Mouse (Mus musculus): ENCODE measurements at regions not wholly inside any gene's neighbourhood (a gene's known extent, or its start where the extent isn't known, plus 50 kb on each side); places are given as distances from the start of the nearest gene placed in this dataset.

- Histone ChIP-seq H3K79me2 (ENCODE audit: control insufficient read depth, insufficient read depth) (no peaks in the 10 kb centered on the region), H3K36me3 (ENCODE audit: control insufficient read depth, insufficient read depth) (no peaks in the 10 kb centered on the region), H3K79me3 (ENCODE audit: low read depth) (no peaks in the 10 kb centered on the region), H3ac (ENCODE audit: control insufficient read depth, insufficient read length, low read depth) (no peak overlapping the region), H3K27me3 (ENCODE audit: control insufficient read depth, insufficient read depth, insufficient read length) (no peaks in the 10 kb centered on the region), H3K4me3 (ENCODE audit: insufficient read depth, poor library complexity, severe bottlenecking) (no peak overlapping the region)
- TF ChIP-seq MYOD1 (IDR thresholded peaks at IDR 0.05; ENCODE audit: control insufficient read depth, insufficient read length, low read depth) (no peak), FOSL1 (IDR thresholded peaks at IDR 0.05; ENCODE audit: insufficient read depth, low read length, poor library complexity, severe bottlenecking) (no peak), CTCF (IDR thresholded peaks at IDR 0.05; ENCODE audit: control insufficient read depth, insufficient read depth, insufficient read length) (no peak), USF1 (IDR thresholded peaks at IDR 0.05; ENCODE audit: low read depth) (no peak), CEBPB (IDR thresholded peaks at IDR 0.05; ENCODE audit: low read depth) (no peak), MYOG (IDR thresholded peaks at IDR 0.05; ENCODE audit: control insufficient read depth, extremely low read depth, insufficient read length) (no peak), MAX (IDR thresholded peaks at IDR 0.05) (no peak)
Observed at GRCm38 (mm10) chr1:44849366-44849951, 298.1 kb downstream of the Gulp1 start.

- H3K79me3 ChIP-seq (ENCODE audit: low read depth) = no peaks in the 10 kb centered on the region
- H3ac ChIP-seq (ENCODE audit: control insufficient read depth, insufficient read length, low read depth) = no peak overlapping the region
- TF ChIP-seq FOSL1 (IDR thresholded peaks at IDR 0.05; ENCODE audit: insufficient read depth, low read length, poor library complexity, severe bottlenecking) = peak; percentile 95
- no peak for TF ChIP-seq CEBPB (IDR thresholded peaks at IDR 0.05; ENCODE audit: low read depth)
- peak; percentile 38 for TF ChIP-seq MYOD1 (IDR thresholded peaks at IDR 0.05; ENCODE audit: control insufficient read depth, insufficient read length, low read depth)
- no peak for TF ChIP-seq MYOG (IDR thresholded peaks at IDR 0.05; ENCODE audit: control insufficient read depth, extremely low read depth, insufficient read length)
- H3K27me3 ChIP-seq (ENCODE audit: control insufficient read depth, insufficient read depth, insufficient read length) = no peaks in the 10 kb centered on the region
- no peaks in the 10 kb centered on the region for H3K36me3 ChIP-seq (ENCODE audit: control insufficient read depth, insufficient read depth)
- H3K4me3 ChIP-seq (ENCODE audit: insufficient read depth, poor library complexity, severe bottlenecking) = no peak overlapping the region
- H3K79me2 ChIP-seq (ENCODE audit: control insufficient read depth, insufficient read depth) = no peaks in the 10 kb centered on the region
Observed at GRCm38 (mm10) chr1:44863390-44863789, 312.1 kb downstream of the Gulp1 start.

- H3K4me3 ChIP-seq (ENCODE audit: insufficient read depth, poor library complexity, severe bottlenecking) = no peak overlapping the region
- H3K79me3 ChIP-seq (ENCODE audit: low read depth) = no peaks in the 10 kb centered on the region
- H3K27me3 ChIP-seq (ENCODE audit: control insufficient read depth, insufficient read depth, insufficient read length) = no peaks in the 10 kb centered on the region
- no peak for TF ChIP-seq MYOD1 (IDR thresholded peaks at IDR 0.05; ENCODE audit: control insufficient read depth, insufficient read length, low read depth)
- TF ChIP-seq FOSL1 (IDR thresholded peaks at IDR 0.05; ENCODE audit: insufficient read depth, low read length, poor library complexity, severe bottlenecking) = no peak
- TF ChIP-seq CEBPB (IDR thresholded peaks at IDR 0.05; ENCODE audit: low read depth) = peak; percentile 54
- no peak for TF ChIP-seq MYOG (IDR thresholded peaks at IDR 0.05; ENCODE audit: control insufficient read depth, extremely low read depth, insufficient read length)
- TF ChIP-seq USF1 (IDR thresholded peaks at IDR 0.05; ENCODE audit: low read depth) = no peak
- no peak for TF ChIP-seq CTCF (IDR thresholded peaks at IDR 0.05; ENCODE audit: control insufficient read depth, insufficient read depth, insufficient read length)
- no peak for TF ChIP-seq MAX (IDR thresholded peaks at IDR 0.05)
- H3K79me2 ChIP-seq (ENCODE audit: control insufficient read depth, insufficient read depth) = no peaks in the 10 kb centered on the region
- H3K36me3 ChIP-seq (ENCODE audit: control insufficient read depth, insufficient read depth) = no peaks in the 10 kb centered on the region
- H3ac ChIP-seq (ENCODE audit: control insufficient read depth, insufficient read length, low read depth) = no peak overlapping the region
Observed at GRCm38 (mm10) chr1:44863818-44864217, 312.5 kb downstream of the Gulp1 start.

GRCm38 (mm10) chr1:44891611-44892010 lies 340.3 kb downstream of the Gulp1 start:
- Histone ChIP-seq H3K27me3 (ENCODE audit: control insufficient read depth, insufficient read depth, insufficient read length) (no peaks in the 10 kb centered on the region), H3K79me2 (ENCODE audit: control insufficient read depth, insufficient read depth) (no peaks in the 10 kb centered on the region), H3ac (ENCODE audit: control insufficient read depth, insufficient read length, low read depth) (no peak overlapping the region), H3K36me3 (ENCODE audit: control insufficient read depth, insufficient read depth) (no peaks in the 10 kb centered on the region), H3K79me3 (ENCODE audit: low read depth) (no peaks in the 10 kb centered on the region), H3K4me3 (ENCODE audit: insufficient read depth, poor library complexity, severe bottlenecking) (no peak overlapping the region)
- TF ChIP-seq MYOD1 (IDR thresholded peaks at IDR 0.05; ENCODE audit: control insufficient read depth, insufficient read length, low read depth) (no peak), CTCF (IDR thresholded peaks at IDR 0.05; ENCODE audit: control insufficient read depth, insufficient read depth, insufficient read length) (no peak), CEBPB (IDR thresholded peaks at IDR 0.05; ENCODE audit: low read depth) (no peak), FOSL1 (IDR thresholded peaks at IDR 0.05; ENCODE audit: insufficient read depth, low read length, poor library complexity, severe bottlenecking) (no peak), MAX (IDR thresholded peaks at IDR 0.05) (no peak), USF1 (IDR thresholded peaks at IDR 0.05; ENCODE audit: low read depth) (no peak), MYOG (IDR thresholded peaks at IDR 0.05; ENCODE audit: control insufficient read depth, extremely low read depth, insufficient read length) (no peak)

- TF ChIP-seq CTCF (IDR thresholded peaks at IDR 0.05; ENCODE audit: control insufficient read depth, insufficient read depth, insufficient read length) = no peak
- no peak for TF ChIP-seq MYOD1 (IDR thresholded peaks at IDR 0.05; ENCODE audit: control insufficient read depth, insufficient read length, low read depth)
- no peak for TF ChIP-seq FOSL1 (IDR thresholded peaks at IDR 0.05; ENCODE audit: insufficient read depth, low read length, poor library complexity, severe bottlenecking)
- no peak for TF ChIP-seq CEBPB (IDR thresholded peaks at IDR 0.05; ENCODE audit: low read depth)
- no peak for TF ChIP-seq MAX (IDR thresholded peaks at IDR 0.05)
- TF ChIP-seq USF1 (IDR thresholded peaks at IDR 0.05; ENCODE audit: low read depth) = no peak
- no peak for TF ChIP-seq MYOG (IDR thresholded peaks at IDR 0.05; ENCODE audit: control insufficient read depth, extremely low read depth, insufficient read length)
- Histone ChIP-seq H3K36me3 (ENCODE audit: control insufficient read depth, insufficient read depth) (no peaks in the 10 kb centered on the region), H3K79me3 (ENCODE audit: low read depth) (no peaks in the 10 kb centered on the region), H3K79me2 (ENCODE audit: control insufficient read depth, insufficient read depth) (no peaks in the 10 kb centered on the region), H3ac (ENCODE audit: control insufficient read depth, insufficient read length, low read depth) (no peak overlapping the region), H3K27me3 (ENCODE audit: control insufficient read depth, insufficient read depth, insufficient read length) (no peaks in the 10 kb centered on the region), H3K4me3 (ENCODE audit: insufficient read depth, poor library complexity, severe bottlenecking) (no peak overlapping the region)
Observed at GRCm38 (mm10) chr1:44892378-44892777, 341.1 kb downstream of the Gulp1 start.

All from C2C12 (cell line).